Mouse (Mus musculus): Measurements from ENCODE around the gene Olfr156. TPM values are rescaled to one million over a fixed set of nuclear protein-coding genes. Genes with fewer than 3 reads are reported as not detected.

Gene Olfr156
- total RNA-seq, 2 experiments from 2014 or later = not detected

Other genes starting within 250 kb of the Olfr156 start
- gene Rgp1, start 245.2 kb downstream of the Olfr156 start, total RNA-seq (2021) = 10 to 100 TPM; 29.5 to 36.7 TPM
- 10 to 100 TPM; 13.5 to 14.3 TPM for gene Gba2, start 245.0 kb downstream of the Olfr156 start, total RNA-seq (2021)
- gene Msmp, start 239.4 kb downstream of the Olfr156 start, total RNA-seq (2021) = under 1 TPM in 1 of 2 experiments, not detected in 1; 0.60 TPM
- 10 to 100 TPM; 35.9 to 42.4 TPM for gene Npr2, start 192.0 kb downstream of the Olfr156 start, total RNA-seq (2021)
- gene Spag8, start 170.3 kb downstream of the Olfr156 start, total RNA-seq (2021) = under 1 TPM; 0.21 to 0.31 TPM
- gene Hint2, start 167.4 kb downstream of the Olfr156 start, total RNA-seq (2021) = 100 to 1,000 TPM; 138 to 147 TPM
- 10 to 100 TPM; 15.8 to 16.9 TPM for gene Tmem8b, start 154.9 kb downstream of the Olfr156 start, total RNA-seq (2021)
- under 1 TPM; 0.20 to 0.26 TPM for gene Fam221b, start 154.8 kb downstream of the Olfr156 start, total RNA-seq (2021)
- not detected for gene Olfr70, start 123.1 kb downstream of the Olfr156 start, total RNA-seq (2021)
- gene Olfr71, start 113.6 kb downstream of the Olfr156 start, total RNA-seq (2021) = not detected
- gene Hrct1, start 96.7 kb downstream of the Olfr156 start, total RNA-seq (2021) = 1 to 10 TPM; 3.3 to 3.4 TPM
- 1 to 10 TPM; 4.8 to 4.9 TPM for gene Spaar, start 93.9 kb downstream of the Olfr156 start, total RNA-seq (2021)
- gene Olfr159, start 52.9 kb downstream of the Olfr156 start, total RNA-seq (2021) = not detected
- gene Olfr157, start 16.3 kb upstream of the Olfr156 start, total RNA-seq (2021) = not detected
- not detected for gene Olfr155, start 27.7 kb upstream of the Olfr156 start, total RNA-seq (2021)
- gene Reck, start 51.6 kb upstream of the Olfr156 start, total RNA-seq (2021) = 1 to 10 TPM; 6.5 TPM
- 1 to 10 TPM; 3.6 to 4.3 TPM for gene Glipr2, start 133.5 kb upstream of the Olfr156 start, total RNA-seq (2021)
- not detected for gene Ccin, start 159.6 kb upstream of the Olfr156 start, total RNA-seq (2021)
- gene Clta, start 180.6 kb upstream of the Olfr156 start, total RNA-seq (2021) = 10 to 100 TPM; 77.8 to 84.2 TPM